In genomic region chr10:29198642-29199041, GRCm38 (mm10) we compare ENCODE assay signal across 21 mouse cellular contexts. TPM values are rescaled to one million over a fixed set of nuclear protein-coding genes. Genes with fewer than 3 reads are reported as not detected.
DNase-seq lines count a peak whose midpoint lies in the region; ATAC-seq and TF ChIP-seq lines count a peak whose summit lies in the region.
"Had no signal": no experiment of that assay in that cellular context is flagged by ENCODE, and none has a peak within 500 bp of the region (broad histone marks: within the 10 kb centered on the region; RNA-seq: fewer than 3 reads in every experiment).

Gene Gm49353, plus strand, starts transcription at chr10:29198954.

- ATAC-seq in forebrain, postnatal 0 days: no peak
- ATAC-seq in forebrain, embryonic 14.5 days: no peak
- ATAC-seq in midbrain, embryonic 16.5 days: no peak
- ATAC-seq in stomach, postnatal 0 days (ENCODE audit: low FRiP score, low TSS enrichment): no peak
- ATAC-seq: activated CD4-positive, CD25-positive, alpha-beta regulatory T cell, adult 4 months; inflammation-experienced regulatory T-cells, adult 6 months had no signal

- no peaks in the 10 kb centered on the region for H3K4me1 ChIP-seq in forebrain, postnatal 0 days (ENCODE audit: insufficient read depth)
- no peaks in the 10 kb centered on the region for H3K4me1 ChIP-seq in forebrain, embryonic 14.5 days (ENCODE audit: control insufficient read depth, insufficient read depth, low read length)
- H3K4me1 ChIP-seq in midbrain, embryonic 16.5 days (ENCODE audit: control insufficient read depth, insufficient read depth, low read length): no peaks in the 10 kb centered on the region
- H3K4me1 ChIP-seq in stomach, postnatal 0 days (replicated peaks; ENCODE audit: control insufficient read depth, insufficient read depth): no peaks in the 10 kb centered on the region
- H3K4me1 ChIP-seq: embryonic facial prominence, embryonic 12.5 days had no signal

- 85% methylated on average over 7 of the region's 7 CpGs for WGBS in forebrain, postnatal 0 days
- 95% methylated on average over 7 of the region's 7 CpGs for WGBS in forebrain, embryonic 14.5 days
- WGBS in midbrain, embryonic 16.5 days: 93% methylated on average over 7 of the region's 7 CpGs
- WGBS in stomach, postnatal 0 days: 83% methylated on average over 7 of the region's 7 CpGs

- DNase-seq in forebrain, postnatal 0 days: no peak
- no peak for DNase-seq in forebrain, embryonic 14.5 days (ENCODE audit: low spot score)
- DNase-seq in left cerebral cortex, adult 2 months (ENCODE audit: extremely low spot score in 1 of 2, low spot score in 2 of 2): no peak
- DNase-seq in left cerebral cortex, adult 11 months (ENCODE audit: low spot score): no peak
- no peak for DNase-seq in layer of hippocampus, postnatal 25 days (ENCODE audit: extremely low spot score in 1 of 2, low spot score in 1 of 2)
- no peak for DNase-seq in stomach, postnatal 0 days (ENCODE audit: low spot score)
- DNase-seq in gastrocnemius, postnatal 25 days: no peak
- DNase-seq: adrenal gland, postnatal 36 days; cerebellum, postnatal 36 days; heart, adult 2 months; heart, postnatal 10 days; kidney, adult 9 months; kidney, postnatal 4 days; lung, adult 2 months; thymus, adult 18-20 months had no signal

- H3K27me3 ChIP-seq in forebrain, postnatal 0 days (ENCODE audit: insufficient read depth, low read length): no peaks in the 10 kb centered on the region
- H3K27me3 ChIP-seq in forebrain, embryonic 14.5 days (replicated peaks; ENCODE audit: control insufficient read depth, insufficient read depth, low read length): no peaks in the 10 kb centered on the region
- H3K27me3 ChIP-seq in midbrain, embryonic 16.5 days (ENCODE audit: control insufficient read depth, insufficient read depth, low read depth, low read length): no peaks in the 10 kb centered on the region
- H3K27me3 ChIP-seq in stomach, postnatal 0 days (ENCODE audit: control insufficient read depth, insufficient read depth, low read length): no peaks in the 10 kb centered on the region
- H3K27me3 ChIP-seq: embryonic facial prominence, embryonic 12.5 days had no signal

- TF ChIP-seq CTCF in forebrain, postnatal 0 days (IDR thresholded peaks at IDR 0.05; ENCODE audit: low read depth): no peak
- no peak for TF ChIP-seq CTCF in left cerebral cortex, adult 2 months (IDR thresholded peaks at IDR 0.05)
- TF ChIP-seq CTCF in stomach, postnatal 0 days (IDR thresholded peaks at IDR 0.05; ENCODE audit: low read depth): no peak

- H3K27ac ChIP-seq in forebrain, postnatal 0 days (ENCODE audit: low read depth, low read length): no peak within 1 kb of the TSS
- H3K27ac ChIP-seq in forebrain, embryonic 14.5 days (ENCODE audit: low read depth, low read length): no peak within 1 kb of the TSS
- H3K27ac ChIP-seq in left cerebral cortex, adult 2 months: peak within 1 kb of the TSS; percentile 6; the same call in 1 of the 2 replicates
- H3K27ac ChIP-seq in midbrain, embryonic 16.5 days (ENCODE audit: low read length): no peak within 1 kb of the TSS
- no peak within 1 kb of the TSS for H3K27ac ChIP-seq in stomach, postnatal 0 days (replicated peaks)
- H3K27ac ChIP-seq: embryonic facial prominence, embryonic 12.5 days; heart, adult 2 months had no signal

- H3K4me2 ChIP-seq in forebrain, postnatal 0 days (ENCODE audit: low read depth): no peak within 1 kb of the TSS
- no peak within 1 kb of the TSS for H3K4me2 ChIP-seq in forebrain, embryonic 14.5 days (ENCODE audit: low read length)
- no peak within 1 kb of the TSS for H3K4me2 ChIP-seq in midbrain, embryonic 16.5 days (ENCODE audit: low read length)
- H3K4me2 ChIP-seq in stomach, postnatal 0 days (replicated peaks; ENCODE audit: low read depth): no peak within 1 kb of the TSS
- H3K4me2 ChIP-seq: embryonic facial prominence, embryonic 12.5 days had no signal

- no peak for TF ChIP-seq EP300 in stomach, postnatal 0 days (optimal IDR thresholded peaks at IDR 0.05)

- H3K36me3 ChIP-seq in forebrain, postnatal 0 days (ENCODE audit: insufficient read depth): peaks cover 54% of the 10 kb centered on the region
- H3K36me3 ChIP-seq in forebrain, embryonic 14.5 days (ENCODE audit: control insufficient read depth, insufficient read depth, low read length): peaks cover 76% of the 10 kb centered on the region
- peaks cover 55% of the 10 kb centered on the region for H3K36me3 ChIP-seq in midbrain, embryonic 16.5 days (ENCODE audit: control insufficient read depth, insufficient read depth, low read length)
- no peaks in the 10 kb centered on the region for H3K36me3 ChIP-seq in stomach, postnatal 0 days (ENCODE audit: control insufficient read depth, insufficient read depth, low read length)

- H3K9me3 ChIP-seq in forebrain, postnatal 0 days (ENCODE audit: low read length): no peaks in the 10 kb centered on the region
- peaks cover 4% of the 10 kb centered on the region; the same call in 1 of the 2 replicates for H3K9me3 ChIP-seq in forebrain, embryonic 14.5 days (replicated peaks; ENCODE audit: control insufficient read depth, low read length)
- H3K9me3 ChIP-seq in midbrain, embryonic 16.5 days (replicated peaks; ENCODE audit: control insufficient read depth, low read length, poor library complexity, severe bottlenecking): no peaks in the 10 kb centered on the region
- no peaks in the 10 kb centered on the region for H3K9me3 ChIP-seq in stomach, postnatal 0 days (ENCODE audit: control insufficient read depth, low read length)

- intact Hi-C loops in left cerebral cortex, adult 2 months (cut with DNase I): no loop called here

- H3K9ac ChIP-seq in forebrain, postnatal 0 days: no peak within 1 kb of the TSS
- no peak within 1 kb of the TSS for H3K9ac ChIP-seq in forebrain, embryonic 14.5 days (ENCODE audit: low read length)
- no peak within 1 kb of the TSS for H3K9ac ChIP-seq in midbrain, embryonic 16.5 days (ENCODE audit: low read depth, low read length)
- H3K9ac ChIP-seq in stomach, postnatal 0 days (ENCODE audit: low read length): no peak within 1 kb of the TSS
- H3K9ac ChIP-seq: embryonic facial prominence, embryonic 12.5 days had no signal

- H3K4me3 ChIP-seq in forebrain, postnatal 0 days (ENCODE audit: low read depth, low read length): no peak within 1 kb of the TSS
- H3K4me3 ChIP-seq in forebrain, embryonic 14.5 days (ENCODE audit: low read depth, low read length): no peak within 1 kb of the TSS
- no peak within 1 kb of the TSS for H3K4me3 ChIP-seq in left cerebral cortex, adult 2 months
- no peak within 1 kb of the TSS for H3K4me3 ChIP-seq in midbrain, embryonic 16.5 days (ENCODE audit: low read depth, low read length)
- no peak within 1 kb of the TSS for H3K4me3 ChIP-seq in stomach, postnatal 0 days (ENCODE audit: low read depth, low read length)
- H3K4me3 ChIP-seq: embryonic facial prominence, embryonic 12.5 days; heart, adult 2 months had no signal

RNA-seq across cellular contexts. Expression of gene Gm49353, which starts in this region (rescaled TPM):
- total RNA-seq in forebrain, postnatal 0 days (2014; rRNA removed): 33.2 and 38.7 TPM in 2 replicates
- 11.0 and 17.0 TPM in 2 replicates for polyA plus RNA-seq in forebrain, postnatal 0 days (2015; fragmentation: Nextera tagmentation; extraction: Ambion mirVana)
- 8.3 and 14.9 TPM in 2 replicates for polyA plus RNA-seq in forebrain, embryonic 14.5 days (2014; fragmentation: Nextera tagmentation; extraction: Ambion mirVana)
- 10 to 100 TPM; 26.7 to 27.8 TPM for total RNA-seq in left cerebral cortex, adult 2 months (2021)
- 10 to 100 TPM; 22.0 to 29.7 TPM for total RNA-seq in layer of hippocampus, postnatal 25 days (2021)
- 10.6 and 15.6 TPM in 2 replicates for polyA plus RNA-seq in midbrain, embryonic 16.5 days (2015; fragmentation: Nextera tagmentation; extraction: Ambion mirVana)
- 1.5 TPM in 1 of 2 replicates, not detected in the other for polyA plus RNA-seq in stomach, postnatal 0 days (2015; fragmentation: Nextera tagmentation; extraction: Ambion mirVana)
- under 1 TPM in 1 of 2 experiments, not detected in 1; 0.75 TPM for total RNA-seq in gastrocnemius, postnatal 25 days (2021)
- total RNA-seq: gastrocnemius, adult 8-10 months; heart, adult 2 months; heart, postnatal 10 days; liver, adult 2 months had no signal
- polyA plus RNA-seq: activated CD4-positive, CD25-positive, alpha-beta regulatory T cell, adult 4 months; heart, adult 2 months; inflammation-experienced regulatory T-cells, adult 6 months; liver, adult 2 months; lung, adult 2 months had no signal

Comparison
In these comparisons a context has a peak if more than half of its experiments do, and no peak if none do; other contexts are left out.
1. RNA of gene Gm49353 (total RNA-seq): 33.2 to 38.7 TPM in forebrain, postnatal 0 days, 22.0 to 29.7 TPM in layer of hippocampus, postnatal 25 days and 26.7 to 27.8 TPM in left cerebral cortex, adult 2 months; 0.75 TPM in gastrocnemius, postnatal 25 days; every median in the first group is over 10 times any median in the second.